Mouse (Mus musculus) lung, embryonic 14.5 days (tissue): Measurements from ENCODE around the gene Timd4. TPM values are rescaled to one million over a fixed set of nuclear protein-coding genes. Genes with fewer than 3 reads are reported as not detected.

Source experiments
- ATAC-seq: fragments of 200-750 bp; cut with Nextera tagmentation; 2 replicates; pipeline ENCODE4 v1.8.0; 2017; ENCODE audit warnings: mild to moderate bottlenecking, moderate TSS enrichment, moderate library complexity; ENCODE audit not compliant: insufficient read depth
- DNase-seq: peaks from one replicate; pipeline ENCODE4 v3.0.0-alpha.2; 2015
- H3K27ac ChIP-seq: fragments of 300-500 bp; sonication (generic); 2 replicates; pipeline ENCODE4 v1.5.1; 2014; ENCODE audit warnings: low read depth, mild to moderate bottlenecking, moderate library complexity
- H3K27me3 ChIP-seq: fragments of 300-500 bp; sonication (generic); 2 replicates; pipeline ENCODE4 v1.6.1; 2014; ENCODE audit warnings: low read length, control low read depth; ENCODE audit not compliant: insufficient read depth
- H3K36me3 ChIP-seq: fragments of 300-500 bp; sonication (generic); 2 replicates; pipeline ENCODE4 v1.6.1; 2014; ENCODE audit warnings: control low read depth; ENCODE audit not compliant: insufficient read depth
- H3K4me1 ChIP-seq: fragments of 300-500 bp; sonication (generic); 2 replicates; pipeline ENCODE4 v1.6.1; 2014; ENCODE audit warnings: antibody characterized with exemption, control low read depth; ENCODE audit not compliant: insufficient read depth
- H3K4me2 ChIP-seq: fragments of 300-500 bp; sonication (generic); 2 replicates; pipeline ENCODE4 v1.6.1; 2014; ENCODE audit warnings: mild to moderate bottlenecking
- H3K4me3 ChIP-seq: fragments of 300-500 bp; sonication (generic); 2 replicates; pipeline ENCODE4 v1.5.1; 2014; ENCODE audit warnings: low read depth, low read length
- H3K9ac ChIP-seq: fragments of 300-500 bp; sonication (generic); 2 replicates; pipeline ENCODE4 v1.6.1; 2014
- H3K9me3 ChIP-seq: fragments of 300-500 bp; sonication (generic); 2 replicates; pipeline ENCODE4 v1.6.1; 2016; ENCODE audit warnings: low read depth, low read length, control low read depth
- CTCF ChIP-seq: IDR thresholded peaks from 2 replicates; pipeline ENCODE4 v1.5.1; 2016; ENCODE audit warnings: antibody characterized with exemption, low read depth
- WGBS: fragments of 180-500 bp; shearing (Covaris S2); extraction: QIAGEN DNeasy Blood & Tissue Kit; methylation state at CpG from one replicate; pipeline ENCODE4 v1.1.7; 2014; 5-methylcytosine and 5-hydroxymethylcytosine counted together
- polyA plus RNA-seq: library from polyadenylated mRNA; unstranded; fragments of >200 nt; fragmentation: Nextera tagmentation; extraction: Ambion mirVana; gene quantifications from 2 replicates; pipeline ENCODE4 v1.2.1, GENCODE M21; 2014

The Timd4 gene
- polyA plus RNA-seq, 1 experiment from 2014 or later: 0.13 TPM

DNA sequence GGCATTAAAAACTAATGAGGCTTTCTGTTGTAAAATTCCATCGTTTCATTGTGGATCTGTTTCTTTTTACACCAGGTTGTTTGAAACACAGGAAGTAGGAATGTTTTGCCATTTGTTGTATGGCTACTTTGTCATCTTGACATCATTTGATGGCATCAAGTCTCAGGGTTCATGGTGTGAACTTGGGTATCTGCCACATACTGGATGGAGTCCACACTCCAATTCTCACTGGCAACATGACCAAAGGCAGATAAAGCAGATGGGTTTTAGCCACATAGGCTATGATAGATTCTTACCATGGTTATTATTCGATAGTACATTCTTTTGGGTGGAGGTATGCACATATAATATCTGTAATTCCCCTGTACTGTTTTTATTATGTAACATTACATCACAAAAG lies 71.9 kb downstream of the Timd4 start:
- H3K27ac ChIP-seq: no peak overlapping the region
- H3K4me2 ChIP-seq: no peak overlapping the region
- WGBS: 73% methylated on average over 2 of the region's 2 CpGs
- no peak for ATAC-seq
- no peak for TF ChIP-seq CTCF
- H3K4me1 ChIP-seq: no peaks in the 10 kb centered on the region
- no peaks in the 10 kb centered on the region for H3K27me3 ChIP-seq
- no peak overlapping the region for H3K4me3 ChIP-seq
- no peaks in the 10 kb centered on the region for H3K36me3 ChIP-seq
- no peak for DNase-seq
- no peaks in the 10 kb centered on the region for H3K9me3 ChIP-seq
- H3K9ac ChIP-seq: no peak overlapping the region

DNA sequence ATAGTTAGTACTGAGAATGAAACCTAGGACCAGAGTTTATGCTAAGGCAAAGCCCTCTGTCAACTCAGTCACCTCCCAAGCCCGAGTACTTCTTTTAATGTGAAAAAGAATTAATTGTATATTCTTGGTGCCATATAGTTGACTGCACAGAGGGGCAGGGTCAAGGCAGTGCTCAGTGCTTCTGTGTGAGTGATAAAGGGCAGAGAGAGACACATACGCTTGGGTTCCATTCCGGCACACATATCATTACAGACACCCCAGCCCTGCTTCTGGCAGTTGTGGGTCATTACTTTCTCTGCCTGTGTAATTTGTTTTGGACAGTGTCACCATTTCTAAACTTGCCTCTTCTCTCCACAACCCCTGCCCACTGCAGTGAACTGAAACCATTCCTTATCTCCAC lies 78.5 kb downstream of the Timd4 start:
- no peak overlapping the region for H3K27ac ChIP-seq
- WGBS: 63% methylated on average over 3 of the region's 3 CpGs
- no peak overlapping the region for H3K4me3 ChIP-seq
- no peak overlapping the region for H3K9ac ChIP-seq
- H3K27me3 ChIP-seq: no peaks in the 10 kb centered on the region
- no peaks in the 10 kb centered on the region for H3K9me3 ChIP-seq
- DNase-seq (no peak), ATAC-seq (no peak)
- no peaks in the 10 kb centered on the region for H3K36me3 ChIP-seq
- no peaks in the 10 kb centered on the region for H3K4me1 ChIP-seq
- no peak for TF ChIP-seq CTCF
- H3K4me2 ChIP-seq: no peak overlapping the region

Other genes starting within 250 kb of the Timd4 start
- gene BC053393, start 239.3 kb upstream of the Timd4 start, polyA plus RNA-seq: not detected in 2 replicates
- not detected in 2 replicates for gene Dppa1, start 181.5 kb upstream of the Timd4 start, polyA plus RNA-seq
- gene Timd2, start 103.7 kb upstream of the Timd4 start, polyA plus RNA-seq: not detected in 2 replicates
- gene Havcr1, start 75.7 kb upstream of the Timd4 start, polyA plus RNA-seq: 2.2 and 2.7 TPM in 2 replicates